Mouse (Mus musculus): Measurements from ENCODE around the gene Rad51c.

- TF ChIP-seq CTCF (IDR thresholded peaks at IDR 0.05; ENCODE audit: extremely low read depth, insufficient read depth, low read length) = no peak
- TF ChIP-seq POLR2A (IDR thresholded peaks at IDR 0.05; ENCODE audit: extremely low read depth, insufficient read depth, low read length) = no peak
Measured at GRCm38 (mm10) chr11:87447429-87447828, 42.7 kb upstream of the Rad51c start.

Measured in cortical plate, adult 2 months (tissue).